Mouse (Mus musculus): ENCODE data around the gene Rapgef6. TPM values are rescaled to one million over a fixed set of nuclear protein-coding genes. Genes with fewer than 3 reads are reported as not detected.
A peak's percentile ranks its signal among the peaks of the same experiment; 100 is the strongest.

The Rapgef6 gene
- polyA plus RNA-seq, 1 experiment = 73.9 TPM

- Histone ChIP-seq H3K36me3 (ENCODE audit: control insufficient read depth, insufficient read depth, low read length) (peaks cover 56% of the 10 kb centered on the region), H3K4me3 (ENCODE audit: control insufficient read depth, insufficient read depth, low read length) (no peak overlapping the region), H3K27me3 (ENCODE audit: control insufficient read depth, insufficient read depth, low read length) (no peaks in the 10 kb centered on the region), H3K4me1 (replicated peaks; ENCODE audit: control insufficient read depth, insufficient read depth, low read length) (no peaks in the 10 kb centered on the region), H3K27ac (ENCODE audit: control insufficient read depth, insufficient read depth, low read length) (no peak overlapping the region)
- 96% methylated on average over 3 of the region's 3 CpGs for WGBS
- DNase-seq = no peak
- TF ChIP-seq CTCF (IDR thresholded peaks at IDR 0.05; ENCODE audit: borderline replicate concordance, control insufficient read depth, extremely low read depth, insufficient read depth, low read length, poor library complexity) (no peak), POLR2A (IDR thresholded peaks at IDR 0.05; ENCODE audit: control insufficient read depth, extremely low read depth, insufficient read depth, low read length, poor library complexity) (no peak)
Observed at GRCm38 (mm10) chr11:54718601-54719000, 196.0 kb downstream of the Rapgef6 start.

- TF ChIP-seq POLR2A (IDR thresholded peaks at IDR 0.05; ENCODE audit: control insufficient read depth, extremely low read depth, insufficient read depth, low read length, poor library complexity) (no peak), CTCF (IDR thresholded peaks at IDR 0.05; ENCODE audit: borderline replicate concordance, control insufficient read depth, extremely low read depth, insufficient read depth, low read length, poor library complexity) (no peak)
- 97% methylated on average over 6 of the region's 6 CpGs for WGBS
- no peak for DNase-seq
- Histone ChIP-seq H3K36me3 (ENCODE audit: control insufficient read depth, insufficient read depth, low read length) (peaks cover 49% of the 10 kb centered on the region), H3K27me3 (ENCODE audit: control insufficient read depth, insufficient read depth, low read length) (no peaks in the 10 kb centered on the region), H3K4me3 (ENCODE audit: control insufficient read depth, insufficient read depth, low read length) (no peak overlapping the region), H3K27ac (ENCODE audit: control insufficient read depth, insufficient read depth, low read length) (no peak overlapping the region), H3K4me1 (replicated peaks; ENCODE audit: control insufficient read depth, insufficient read depth, low read length) (peaks cover 7% of the 10 kb centered on the region)
Observed at GRCm38 (mm10) chr11:54722057-54722456, 199.4 kb downstream of the Rapgef6 start.

DNA sequence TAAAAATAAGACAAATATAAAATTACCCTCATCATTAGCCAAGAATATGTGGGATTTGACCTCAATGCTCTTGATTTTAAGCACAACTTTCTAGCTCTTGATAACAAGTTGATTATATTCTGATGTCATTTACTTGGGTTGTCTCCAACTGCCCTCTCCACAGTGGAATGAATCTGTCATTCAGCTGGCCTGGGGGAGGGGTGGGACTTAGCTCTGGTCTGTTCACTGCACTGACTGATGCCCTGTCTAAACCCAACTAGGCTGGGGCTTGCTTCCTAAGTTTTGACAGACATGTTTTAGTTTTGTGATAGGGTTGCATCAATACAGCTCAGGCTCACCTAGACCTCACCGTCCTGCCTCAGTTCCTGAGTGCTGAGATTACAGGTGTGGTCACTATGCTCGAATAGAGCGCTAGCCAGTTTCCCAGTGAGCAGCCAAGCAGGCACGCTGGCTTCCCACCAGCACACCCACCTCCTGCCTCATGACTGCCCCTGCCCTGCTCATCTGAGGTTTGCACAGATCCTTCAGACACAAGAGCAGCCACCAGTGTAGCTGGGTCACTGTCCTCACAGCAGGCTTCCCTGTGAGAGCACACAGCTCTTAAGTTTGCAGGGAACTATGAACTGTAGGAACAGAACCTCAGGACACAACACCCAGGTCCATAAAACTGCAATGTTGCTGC lies 201.8 kb downstream of the Rapgef6 start:
- 92% methylated on average over 4 of the region's 4 CpGs for WGBS
- H3K27me3 ChIP-seq (ENCODE audit: control insufficient read depth, insufficient read depth, low read length) = no peaks in the 10 kb centered on the region
- no peak overlapping the region for H3K4me3 ChIP-seq (ENCODE audit: control insufficient read depth, insufficient read depth, low read length)
- H3K4me1 ChIP-seq (replicated peaks; ENCODE audit: control insufficient read depth, insufficient read depth, low read length) = peaks cover 20% of the 10 kb centered on the region
- DNase-seq = no peak
- no peak for TF ChIP-seq CTCF (IDR thresholded peaks at IDR 0.05; ENCODE audit: borderline replicate concordance, control insufficient read depth, extremely low read depth, insufficient read depth, low read length, poor library complexity)
- no peak for TF ChIP-seq POLR2A (IDR thresholded peaks at IDR 0.05; ENCODE audit: control insufficient read depth, extremely low read depth, insufficient read depth, low read length, poor library complexity)
- H3K36me3 ChIP-seq (ENCODE audit: control insufficient read depth, insufficient read depth, low read length) = peaks cover 39% of the 10 kb centered on the region
- H3K27ac ChIP-seq (ENCODE audit: control insufficient read depth, insufficient read depth, low read length) = no peak overlapping the region

DNA sequence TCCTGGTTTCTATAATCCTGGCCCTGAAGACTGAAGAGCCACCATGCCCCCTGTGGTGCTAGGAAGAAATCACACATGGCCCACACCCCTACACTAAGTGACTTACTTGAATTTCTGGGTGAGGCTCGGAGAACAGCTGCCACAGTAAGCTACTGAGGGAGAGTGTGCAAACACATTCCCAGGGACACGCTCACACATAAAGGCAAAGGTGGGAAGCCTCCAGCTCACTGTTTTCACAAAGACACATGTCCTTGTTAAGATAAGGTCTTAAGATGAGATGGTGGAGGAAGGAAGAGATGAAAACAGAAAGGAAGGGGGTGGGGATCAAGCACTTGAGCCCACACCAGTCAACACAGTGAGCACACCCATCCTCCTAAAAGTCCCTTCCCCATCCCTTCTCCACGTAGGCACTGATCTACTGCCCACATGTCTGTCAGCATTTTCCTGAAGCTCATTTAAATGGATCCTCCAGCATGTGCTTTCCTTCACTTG lies 204.0 kb downstream of the Rapgef6 start:
- DNase-seq = no peak
- H3K27ac ChIP-seq (ENCODE audit: control insufficient read depth, insufficient read depth, low read length) = peak overlapping the region; percentile 37
- no peak overlapping the region for H3K4me3 ChIP-seq (ENCODE audit: control insufficient read depth, insufficient read depth, low read length)
- no peaks in the 10 kb centered on the region for H3K27me3 ChIP-seq (ENCODE audit: control insufficient read depth, insufficient read depth, low read length)
- WGBS = 65% methylated on average over 3 of the region's 3 CpGs
- peaks cover 20% of the 10 kb centered on the region for H3K4me1 ChIP-seq (replicated peaks; ENCODE audit: control insufficient read depth, insufficient read depth, low read length)
- TF ChIP-seq POLR2A (IDR thresholded peaks at IDR 0.05; ENCODE audit: control insufficient read depth, extremely low read depth, insufficient read depth, low read length, poor library complexity) (no peak), CTCF (IDR thresholded peaks at IDR 0.05; ENCODE audit: borderline replicate concordance, control insufficient read depth, extremely low read depth, insufficient read depth, low read length, poor library complexity) (no peak)
- H3K36me3 ChIP-seq (ENCODE audit: control insufficient read depth, insufficient read depth, low read length) = peaks cover 28% of the 10 kb centered on the region

GRCm38 (mm10) chr11:54727327-54727901 lies 204.8 kb downstream of the Rapgef6 start:
- WGBS = 32% methylated on average over 5 of the region's 5 CpGs
- Histone ChIP-seq H3K4me1 (replicated peaks; ENCODE audit: control insufficient read depth, insufficient read depth, low read length) (peaks cover 20% of the 10 kb centered on the region), H3K27ac (ENCODE audit: control insufficient read depth, insufficient read depth, low read length) (peak overlapping the region; percentile 85), H3K27me3 (ENCODE audit: control insufficient read depth, insufficient read depth, low read length) (no peaks in the 10 kb centered on the region), H3K4me3 (ENCODE audit: control insufficient read depth, insufficient read depth, low read length) (no peak overlapping the region), H3K36me3 (ENCODE audit: control insufficient read depth, insufficient read depth, low read length) (peaks cover 24% of the 10 kb centered on the region)
- peak; percentile 16 for DNase-seq
- TF ChIP-seq POLR2A (IDR thresholded peaks at IDR 0.05; ENCODE audit: control insufficient read depth, extremely low read depth, insufficient read depth, low read length, poor library complexity) = no peak
- no peak for TF ChIP-seq CTCF (IDR thresholded peaks at IDR 0.05; ENCODE audit: borderline replicate concordance, control insufficient read depth, extremely low read depth, insufficient read depth, low read length, poor library complexity)

DNA sequence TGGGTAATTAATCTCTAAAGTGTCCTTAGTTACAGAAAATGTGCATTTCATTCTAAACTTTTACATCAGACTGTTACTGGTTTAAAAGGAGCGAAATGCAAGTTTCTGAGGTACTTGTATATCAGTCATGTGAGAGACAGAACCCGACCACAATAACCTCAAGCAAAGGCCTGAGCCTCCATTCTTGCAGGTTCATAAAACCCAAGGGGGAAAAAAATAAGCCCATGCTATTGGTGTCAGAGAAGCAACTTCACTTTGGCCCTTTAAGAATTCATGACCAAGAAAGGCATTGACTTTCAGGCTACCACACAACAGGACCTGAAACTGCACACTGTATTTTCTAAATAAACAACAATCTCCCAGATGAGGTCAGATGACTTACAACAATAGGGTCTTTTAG lies 205.7 kb downstream of the Rapgef6 start:
- Histone ChIP-seq H3K27me3 (ENCODE audit: control insufficient read depth, insufficient read depth, low read length) (no peaks in the 10 kb centered on the region), H3K27ac (ENCODE audit: control insufficient read depth, insufficient read depth, low read length) (no peak overlapping the region; the same call in 1 of the 2 replicates), H3K4me1 (replicated peaks; ENCODE audit: control insufficient read depth, insufficient read depth, low read length) (peaks cover 20% of the 10 kb centered on the region), H3K4me3 (ENCODE audit: control insufficient read depth, insufficient read depth, low read length) (no peak overlapping the region), H3K36me3 (ENCODE audit: control insufficient read depth, insufficient read depth, low read length) (peaks cover 14% of the 10 kb centered on the region; the same call in 1 of the 2 replicates)
- TF ChIP-seq POLR2A (IDR thresholded peaks at IDR 0.05; ENCODE audit: control insufficient read depth, extremely low read depth, insufficient read depth, low read length, poor library complexity) (no peak), CTCF (IDR thresholded peaks at IDR 0.05; ENCODE audit: borderline replicate concordance, control insufficient read depth, extremely low read depth, insufficient read depth, low read length, poor library complexity) (no peak)
- no peak for DNase-seq
- WGBS = 26% methylated on average over 2 of the region's 2 CpGs

Measured in thymus, adult 2 months (tissue).